Mouse (Mus musculus): ENCODE data around the gene Cabp4. TPM values are rescaled to one million over a fixed set of nuclear protein-coding genes. Genes with fewer than 3 reads are reported as not detected.

The Cabp4 gene
- polyA plus RNA-seq, 1 experiment from 2014 or later = not detected

GRCm38 (mm10) chr19:4150567-4151487 is 7.0 kb upstream of the Cabp4 start:
- Histone ChIP-seq H3K4me2 (ENCODE audit: low read length) (no peak overlapping the region), H3K27ac (ENCODE audit: low read depth) (no peak overlapping the region), H3K27me3 (replicated peaks; ENCODE audit: control insufficient read depth, insufficient read depth, low read length) (no peaks in the 10 kb centered on the region), H3K36me3 (ENCODE audit: control insufficient read depth, insufficient read depth, low read length) (peaks cover 32% of the 10 kb centered on the region), H3K9me3 (ENCODE audit: control insufficient read depth, low read length) (no peaks in the 10 kb centered on the region), H3K9ac (ENCODE audit: low read length) (no peak overlapping the region), H3K4me3 (ENCODE audit: low read depth, low read length) (no peak overlapping the region), H3K4me1 (replicated peaks; ENCODE audit: control insufficient read depth, insufficient read depth, low read length) (peaks cover 17% of the 10 kb centered on the region)
- WGBS = 90% methylated on average over 22 of the region's 22 CpGs
- DNase-seq (ENCODE audit: low spot score) (no peak), ATAC-seq (replicated peaks; ENCODE audit: low FRiP score, low TSS enrichment, low read depth) (no peak)

DNA sequence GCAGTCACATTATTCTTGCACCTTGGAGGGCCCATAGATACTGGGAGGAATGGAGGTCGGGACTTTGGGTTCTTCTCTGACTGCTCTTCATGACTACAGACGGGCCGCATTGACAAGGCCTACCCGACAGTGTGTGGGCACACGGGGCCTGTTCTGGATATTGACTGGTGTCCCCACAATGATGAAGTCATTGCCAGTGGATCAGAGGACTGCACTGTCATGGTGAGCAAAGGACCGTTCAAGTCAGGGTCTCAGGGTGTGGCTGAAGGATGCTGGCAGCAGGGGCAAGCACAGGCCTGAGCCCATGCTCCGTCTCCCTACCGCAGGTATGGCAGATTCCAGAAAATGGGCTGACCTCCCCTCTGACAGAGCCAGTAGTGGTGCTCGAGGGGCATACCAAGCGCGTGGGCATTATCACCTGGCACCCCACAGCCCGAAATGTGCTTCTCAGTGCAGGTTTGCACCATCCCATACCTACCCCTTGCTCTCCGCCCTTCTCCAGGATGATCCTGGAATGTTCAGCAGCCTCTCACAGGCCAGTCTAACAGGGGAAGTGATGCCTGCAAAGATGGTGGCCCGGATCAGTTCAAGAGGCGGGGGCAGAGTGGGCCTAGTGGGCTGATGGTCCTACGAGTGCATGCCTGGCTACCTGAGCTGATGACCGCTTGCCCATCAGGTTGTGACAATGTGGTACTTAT is 6.1 kb upstream of the Cabp4 start:
- DNase-seq (ENCODE audit: low spot score) = no peak
- Histone ChIP-seq H3K4me3 (ENCODE audit: low read depth, low read length) (0 out of 2 replicates have a peak overlapping the region, but pooled peaks have one; percentile 88), H3K27ac (ENCODE audit: low read depth) (no peak overlapping the region), H3K36me3 (ENCODE audit: control insufficient read depth, insufficient read depth, low read length) (peaks cover 32% of the 10 kb centered on the region), H3K4me1 (replicated peaks; ENCODE audit: control insufficient read depth, insufficient read depth, low read length) (peaks cover 17% of the 10 kb centered on the region), H3K4me2 (ENCODE audit: low read length) (peak overlapping the region; percentile 59), H3K27me3 (replicated peaks; ENCODE audit: control insufficient read depth, insufficient read depth, low read length) (no peaks in the 10 kb centered on the region), H3K9me3 (ENCODE audit: control insufficient read depth, low read length) (no peaks in the 10 kb centered on the region), H3K9ac (ENCODE audit: low read length) (peak overlapping the region; percentile 27; the same call in 1 of the 2 replicates)
- 94% methylated on average over 17 of the region's 17 CpGs for WGBS
- ATAC-seq (replicated peaks; ENCODE audit: low FRiP score, low TSS enrichment, low read depth) = no peak

- no peak overlapping the region for H3K27ac ChIP-seq (ENCODE audit: low read depth)
- ATAC-seq (replicated peaks; ENCODE audit: low FRiP score, low TSS enrichment, low read depth) = no peak
- WGBS = 83% methylated on average over 11 of the region's 11 CpGs
Observed at GRCm38 (mm10) chr19:4149283-4149682, 5.5 kb upstream of the Cabp4 start.

DNA sequence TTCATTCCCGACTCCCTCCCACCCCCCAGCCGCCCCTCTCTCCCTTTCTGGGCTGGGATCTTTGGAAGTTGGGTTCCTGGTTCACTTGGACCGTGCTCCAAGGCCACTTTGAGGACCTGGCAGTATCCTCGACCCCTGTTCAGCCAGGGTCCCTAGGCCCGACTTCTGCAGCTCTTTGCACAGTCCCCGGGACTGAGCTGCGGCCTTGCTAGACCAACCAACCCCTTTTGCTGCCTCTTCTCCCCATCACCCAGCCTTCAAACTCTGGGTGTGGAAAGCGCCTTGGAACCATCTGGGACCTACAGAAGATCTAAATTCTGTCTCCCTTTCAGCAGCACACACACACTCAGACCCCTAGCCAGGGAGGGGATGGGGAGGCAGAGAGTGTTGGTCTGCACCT is 5.0 kb upstream of the Cabp4 start:
- ATAC-seq (replicated peaks; ENCODE audit: low FRiP score, low TSS enrichment, low read depth) = 0 out of 2 replicates have a peak, but pooled peaks have one; percentile 14
- H3K36me3 ChIP-seq (ENCODE audit: control insufficient read depth, insufficient read depth, low read length) = peaks cover 28% of the 10 kb centered on the region
- 3% methylated on average over 7 of the region's 8 CpGs for WGBS

More at GRCm38 (mm10) chr19:4149283-4149682, 5.5 kb upstream of the Cabp4 start:
- H3K4me1 ChIP-seq (replicated peaks; ENCODE audit: control insufficient read depth, insufficient read depth, low read length) = peaks cover 17% of the 10 kb centered on the region
- no peaks in the 10 kb centered on the region for H3K27me3 ChIP-seq (replicated peaks; ENCODE audit: control insufficient read depth, insufficient read depth, low read length)
- peak overlapping the region; percentile 83 for H3K9ac ChIP-seq (ENCODE audit: low read length)
- no peak for DNase-seq (ENCODE audit: low spot score)
- H3K4me2 ChIP-seq (ENCODE audit: low read length) = peak overlapping the region; percentile 59
- peaks cover 32% of the 10 kb centered on the region for H3K36me3 ChIP-seq (ENCODE audit: control insufficient read depth, insufficient read depth, low read length)
- peak overlapping the region; percentile 88 for H3K4me3 ChIP-seq (ENCODE audit: low read depth, low read length)
- H3K9me3 ChIP-seq (ENCODE audit: control insufficient read depth, low read length) = no peaks in the 10 kb centered on the region

DNA sequence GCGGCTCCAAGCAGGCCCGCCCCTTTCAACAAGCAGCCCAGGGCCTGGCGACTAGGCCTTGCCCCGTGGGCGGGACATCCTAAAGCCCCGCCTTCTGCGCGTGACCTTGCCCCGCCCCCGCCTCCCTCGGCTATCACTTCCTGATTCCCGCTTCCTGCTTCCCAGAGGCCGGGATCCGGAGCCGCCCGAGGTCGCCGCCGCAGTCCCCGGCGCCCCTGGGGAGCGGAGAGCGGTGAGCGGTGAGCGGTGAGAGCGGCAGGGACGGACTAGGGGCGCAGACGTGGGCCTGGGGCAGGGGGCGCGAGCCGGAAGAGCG is 4.6 kb upstream of the Cabp4 start, which contains the start of gene Coro1b:
Coro1b (plus strand) TSS at position 129 of the 316 bp plus-strand sequence.
- Histone ChIP-seq H3K9ac (ENCODE audit: low read length) (peak within 1 kb of the TSS; percentile 83), H3K27ac (ENCODE audit: low read depth) (peak within 1 kb of the TSS; percentile 43; the same call in 1 of the 2 replicates), H3K9me3 (ENCODE audit: control insufficient read depth, low read length) (no peaks in the 10 kb centered on the region), H3K4me3 (ENCODE audit: low read depth, low read length) (peak within 1 kb of the TSS; percentile 88), H3K27me3 (replicated peaks; ENCODE audit: control insufficient read depth, insufficient read depth, low read length) (no peaks in the 10 kb centered on the region), H3K36me3 (ENCODE audit: control insufficient read depth, insufficient read depth, low read length) (peaks cover 28% of the 10 kb centered on the region), H3K4me1 (replicated peaks; ENCODE audit: control insufficient read depth, insufficient read depth, low read length) (peaks cover 17% of the 10 kb centered on the region), H3K4me2 (ENCODE audit: low read length) (peak within 1 kb of the TSS; percentile 59)
- WGBS = under 1% methylated on average over 33 of the region's 33 CpGs
- DNase-seq (ENCODE audit: low spot score) (peak; percentile 99), ATAC-seq (replicated peaks; ENCODE audit: low FRiP score, low TSS enrichment, low read depth) (peak; percentile 93)

More for the DNA sequence above, 5.0 kb upstream of the Cabp4 start:
- H3K9me3 ChIP-seq (ENCODE audit: control insufficient read depth, low read length) = no peaks in the 10 kb centered on the region
- peak overlapping the region; percentile 83 for H3K9ac ChIP-seq (ENCODE audit: low read length)
- H3K27ac ChIP-seq (ENCODE audit: low read depth) = peak overlapping the region; percentile 43; the same call in 1 of the 2 replicates
- H3K4me3 ChIP-seq (ENCODE audit: low read depth, low read length) = peak overlapping the region; percentile 88
- H3K27me3 ChIP-seq (replicated peaks; ENCODE audit: control insufficient read depth, insufficient read depth, low read length) = no peaks in the 10 kb centered on the region
- peak overlapping the region; percentile 59 for H3K4me2 ChIP-seq (ENCODE audit: low read length)
- DNase-seq (ENCODE audit: low spot score) = no peak
- peaks cover 17% of the 10 kb centered on the region for H3K4me1 ChIP-seq (replicated peaks; ENCODE audit: control insufficient read depth, insufficient read depth, low read length)

DNA sequence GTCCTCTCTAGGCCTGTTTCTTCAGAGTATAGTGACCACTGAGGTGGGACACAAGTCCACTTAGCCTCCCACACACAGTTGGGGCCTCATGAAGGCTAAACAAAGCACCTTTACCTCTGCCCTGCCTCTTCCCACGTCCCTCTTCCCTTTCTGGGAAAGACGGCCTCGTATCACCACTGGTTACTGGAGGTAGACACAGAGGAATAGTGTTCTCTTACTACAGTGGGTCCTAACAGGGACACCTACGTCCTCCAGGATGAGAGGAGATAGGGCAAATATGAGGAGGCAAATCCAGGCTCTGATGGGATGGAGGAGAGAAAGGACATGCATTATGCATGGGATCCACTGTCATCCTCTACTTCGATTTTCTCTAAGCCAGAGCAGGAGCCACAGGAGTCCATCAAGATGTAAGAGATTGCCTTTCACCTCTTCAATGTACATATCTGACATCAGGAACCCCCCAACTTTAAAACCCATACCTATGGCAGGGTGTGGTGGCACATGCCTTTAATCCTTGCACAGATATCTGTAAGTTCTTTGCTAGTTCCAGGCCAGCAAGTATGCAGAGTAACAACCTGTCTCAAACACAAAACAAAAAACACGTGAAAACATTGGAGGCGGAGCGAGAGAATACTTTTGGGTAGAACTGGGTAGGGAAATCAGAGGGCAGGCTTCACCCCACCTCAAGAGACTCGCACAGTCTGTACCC is 4.1 kb upstream of the Cabp4 start:
- H3K4me2 ChIP-seq (ENCODE audit: low read length) = peak overlapping the region; percentile 59
- ATAC-seq (replicated peaks; ENCODE audit: low FRiP score, low TSS enrichment, low read depth) = no peak
- H3K27ac ChIP-seq (ENCODE audit: low read depth) = peak overlapping the region; percentile 43; the same call in 1 of the 2 replicates
- DNase-seq (ENCODE audit: low spot score) = no peak
- H3K4me1 ChIP-seq (replicated peaks; ENCODE audit: control insufficient read depth, insufficient read depth, low read length) = peaks cover 17% of the 10 kb centered on the region
- H3K4me3 ChIP-seq (ENCODE audit: low read depth, low read length) = peak overlapping the region; percentile 88
- H3K36me3 ChIP-seq (ENCODE audit: control insufficient read depth, insufficient read depth, low read length) = peaks cover 23% of the 10 kb centered on the region
- WGBS = 37% methylated on average over 9 of the region's 9 CpGs
- H3K9ac ChIP-seq (ENCODE audit: low read length) = peak overlapping the region; percentile 83
- no peaks in the 10 kb centered on the region for H3K9me3 ChIP-seq (ENCODE audit: control insufficient read depth, low read length)
- H3K27me3 ChIP-seq (replicated peaks; ENCODE audit: control insufficient read depth, insufficient read depth, low read length) = no peaks in the 10 kb centered on the region

GRCm38 (mm10) chr19:4147022-4147405 is 3.2 kb upstream of the Cabp4 start:
- no peak for ATAC-seq (replicated peaks; ENCODE audit: low FRiP score, low TSS enrichment, low read depth)
- Histone ChIP-seq H3K27me3 (replicated peaks; ENCODE audit: control insufficient read depth, insufficient read depth, low read length) (no peaks in the 10 kb centered on the region), H3K4me2 (ENCODE audit: low read length) (no peak overlapping the region), H3K4me3 (ENCODE audit: low read depth, low read length) (no peak overlapping the region), H3K27ac (ENCODE audit: low read depth) (no peak overlapping the region), H3K4me1 (replicated peaks; ENCODE audit: control insufficient read depth, insufficient read depth, low read length) (peaks cover 17% of the 10 kb centered on the region), H3K9me3 (ENCODE audit: control insufficient read depth, low read length) (no peaks in the 10 kb centered on the region), H3K36me3 (ENCODE audit: control insufficient read depth, insufficient read depth, low read length) (peaks cover 14% of the 10 kb centered on the region), H3K9ac (ENCODE audit: low read length) (no peak overlapping the region)
- no peak for DNase-seq (ENCODE audit: low spot score)
- 68% methylated on average over 3 of the region's 3 CpGs for WGBS

GRCm38 (mm10) chr19:4146366-4147021 is 2.7 kb upstream of the Cabp4 start:
- no peaks in the 10 kb centered on the region for H3K9me3 ChIP-seq (ENCODE audit: control insufficient read depth, low read length)
- DNase-seq (ENCODE audit: low spot score) = no peak
- no peak overlapping the region for H3K4me2 ChIP-seq (ENCODE audit: low read length)
- H3K9ac ChIP-seq (ENCODE audit: low read length) = no peak overlapping the region
- no peak for ATAC-seq (replicated peaks; ENCODE audit: low FRiP score, low TSS enrichment, low read depth)
- WGBS = 66% methylated on average over 12 of the region's 12 CpGs
- no peak overlapping the region for H3K27ac ChIP-seq (ENCODE audit: low read depth)
- no peak overlapping the region for H3K4me3 ChIP-seq (ENCODE audit: low read depth, low read length)
- no peaks in the 10 kb centered on the region for H3K27me3 ChIP-seq (replicated peaks; ENCODE audit: control insufficient read depth, insufficient read depth, low read length)
- H3K36me3 ChIP-seq (ENCODE audit: control insufficient read depth, insufficient read depth, low read length) = peaks cover 11% of the 10 kb centered on the region
- peaks cover 17% of the 10 kb centered on the region for H3K4me1 ChIP-seq (replicated peaks; ENCODE audit: control insufficient read depth, insufficient read depth, low read length)
